Mouse (Mus musculus): ENCODE measurements around the gene Vax2. TPM values are rescaled to one million over a fixed set of nuclear protein-coding genes. Genes with fewer than 3 reads are reported as not detected.
A peak's percentile ranks its signal among the peaks of the same experiment; 100 is the strongest.

Gene Vax2
- not detected in 2 replicates for polyA plus RNA-seq (2015; fragmentation: Nextera tagmentation; extraction: Ambion mirVana)

GRCm38 (mm10) chr6:83711067-83711675 is at the start of gene Vax2:
TSS of gene Vax2 (plus strand) at chr6:83711264.
- Histone ChIP-seq H3K36me3 (no peaks in the 10 kb centered on the region), H3K27ac (no peak within 1 kb of the TSS), H3K27me3 (peaks cover 100% of the 10 kb centered on the region), H3K4me2 (peak within 1 kb of the TSS; percentile 74), H3K4me1 (peaks cover 24% of the 10 kb centered on the region), H3K9me3 (no peaks in the 10 kb centered on the region), H3K9ac (0 out of 2 replicates have a peak within 1 kb of the TSS, but pooled peaks have one; percentile 21), H3K4me3 (peak within 1 kb of the TSS; percentile 47)
- ATAC-seq (ENCODE audit: insufficient number of reproducible peaks, insufficient read depth, low FRiP score, low TSS enrichment, low read depth), result peak; percentile 74
- under 1% methylated on average over 45 of the region's 46 CpGs for WGBS

GRCm38 (mm10) chr6:83665009-83665408 is 46.1 kb upstream of the Vax2 start:
- Histone ChIP-seq H3K27me3 (peaks cover 4% of the 10 kb centered on the region; the same call in 1 of the 2 replicates), H3K4me3 (no peak overlapping the region), H3K4me2 (no peak overlapping the region), H3K9me3 (no peaks in the 10 kb centered on the region), H3K4me1 (no peaks in the 10 kb centered on the region), H3K27ac (no peak overlapping the region), H3K36me3 (no peaks in the 10 kb centered on the region), H3K9ac (no peak overlapping the region)
- 93% methylated on average over 2 of the region's 2 CpGs for WGBS
- no peak for ATAC-seq (ENCODE audit: insufficient number of reproducible peaks, insufficient read depth, low FRiP score, low TSS enrichment, low read depth)

GRCm38 (mm10) chr6:83673395-83673794 is 37.7 kb upstream of the Vax2 start:
- H3K4me1 ChIP-seq, result no peaks in the 10 kb centered on the region
- no peaks in the 10 kb centered on the region for H3K36me3 ChIP-seq
- H3K4me3 ChIP-seq, result no peak overlapping the region
- no peaks in the 10 kb centered on the region for H3K9me3 ChIP-seq
- WGBS, result 6% methylated on average over 4 of the region's 4 CpGs
- ATAC-seq (ENCODE audit: insufficient number of reproducible peaks, insufficient read depth, low FRiP score, low TSS enrichment, low read depth), result no peak
- no peak overlapping the region for H3K9ac ChIP-seq
- no peak overlapping the region for H3K27ac ChIP-seq
- no peak overlapping the region for H3K4me2 ChIP-seq
- H3K27me3 ChIP-seq, result peaks cover 20% of the 10 kb centered on the region

- WGBS, result 76% methylated on average over 4 of the region's 4 CpGs
- no peaks in the 10 kb centered on the region for H3K4me1 ChIP-seq
- H3K36me3 ChIP-seq, result no peaks in the 10 kb centered on the region
- peaks cover 25% of the 10 kb centered on the region for H3K27me3 ChIP-seq
- no peak within 1 kb of the TSS for H3K27ac ChIP-seq
- H3K4me2 ChIP-seq, result no peak within 1 kb of the TSS
- ATAC-seq (ENCODE audit: insufficient number of reproducible peaks, insufficient read depth, low FRiP score, low TSS enrichment, low read depth), result no peak
- no peak within 1 kb of the TSS for H3K9ac ChIP-seq
- no peak within 1 kb of the TSS for H3K4me3 ChIP-seq
- no peaks in the 10 kb centered on the region for H3K9me3 ChIP-seq
These were observed 33.3 kb upstream of the Vax2 start, which contains the start of gene Cd207 for GRCm38 (mm10) chr6:83677757-83678156. TSS of gene Cd207 (minus strand) at chr6:83677857.

- no peaks in the 10 kb centered on the region for H3K9me3 ChIP-seq
- WGBS, result 83% methylated on average over 4 of the region's 4 CpGs
- no peak overlapping the region for H3K4me3 ChIP-seq
- ATAC-seq (ENCODE audit: insufficient number of reproducible peaks, insufficient read depth, low FRiP score, low TSS enrichment, low read depth), result no peak
- H3K27ac ChIP-seq, result no peak overlapping the region
- H3K27me3 ChIP-seq, result peaks cover 83% of the 10 kb centered on the region
- no peak overlapping the region for H3K9ac ChIP-seq
- no peak overlapping the region for H3K4me2 ChIP-seq
- no peaks in the 10 kb centered on the region for H3K4me1 ChIP-seq
- H3K36me3 ChIP-seq, result no peaks in the 10 kb centered on the region
These were observed 21.7 kb upstream of the Vax2 start for GRCm38 (mm10) chr6:83689374-83689773.

GRCm38 (mm10) chr6:83690277-83690676 is 20.8 kb upstream of the Vax2 start:
- H3K27me3 ChIP-seq, result peaks cover 85% of the 10 kb centered on the region
- no peaks in the 10 kb centered on the region for H3K4me1 ChIP-seq
- H3K4me3 ChIP-seq, result no peak overlapping the region
- no peaks in the 10 kb centered on the region for H3K9me3 ChIP-seq
- ATAC-seq (ENCODE audit: insufficient number of reproducible peaks, insufficient read depth, low FRiP score, low TSS enrichment, low read depth), result no peak
- H3K4me2 ChIP-seq, result no peak overlapping the region
- no peaks in the 10 kb centered on the region for H3K36me3 ChIP-seq
- H3K9ac ChIP-seq, result no peak overlapping the region
- whole genome bisulfite sequencing, result 25% methylated on average over 4 of the region's 5 CpGs
- H3K27ac ChIP-seq, result no peak overlapping the region

GRCm38 (mm10) chr6:83690936-83691335 is 20.1 kb upstream of the Vax2 start:
- Histone ChIP-seq H3K4me1 (no peaks in the 10 kb centered on the region), H3K9me3 (no peaks in the 10 kb centered on the region), H3K9ac (no peak overlapping the region), H3K36me3 (no peaks in the 10 kb centered on the region), H3K27me3 (peaks cover 86% of the 10 kb centered on the region), H3K4me2 (no peak overlapping the region), H3K27ac (no peak overlapping the region), H3K4me3 (no peak overlapping the region)
- 75% methylated on average over 2 of the region's 2 CpGs for WGBS
- ATAC-seq (ENCODE audit: insufficient number of reproducible peaks, insufficient read depth, low FRiP score, low TSS enrichment, low read depth), result 0 out of 2 replicates have a peak, but pooled peaks have one; percentile 43

- H3K9ac ChIP-seq, result no peak overlapping the region
- H3K4me1 ChIP-seq, result no peaks in the 10 kb centered on the region
- no peak for ATAC-seq (ENCODE audit: insufficient number of reproducible peaks, insufficient read depth, low FRiP score, low TSS enrichment, low read depth)
- no peak overlapping the region for H3K4me3 ChIP-seq
- peaks cover 96% of the 10 kb centered on the region for H3K27me3 ChIP-seq
- no peak overlapping the region for H3K27ac ChIP-seq
- no peaks in the 10 kb centered on the region for H3K9me3 ChIP-seq
- no peak overlapping the region for H3K4me2 ChIP-seq
- 2% methylated on average over 12 of the region's 12 CpGs for WGBS
- H3K36me3 ChIP-seq, result no peaks in the 10 kb centered on the region
These were observed 18.1 kb upstream of the Vax2 start for GRCm38 (mm10) chr6:83692962-83693361.

GRCm38 (mm10) chr6:83693835-83694234 is 17.2 kb upstream of the Vax2 start:
- Histone ChIP-seq H3K27me3 (peaks cover 97% of the 10 kb centered on the region), H3K9ac (no peak overlapping the region), H3K4me2 (no peak overlapping the region), H3K27ac (no peak overlapping the region), H3K4me1 (no peaks in the 10 kb centered on the region), H3K4me3 (no peak overlapping the region), H3K9me3 (no peaks in the 10 kb centered on the region), H3K36me3 (no peaks in the 10 kb centered on the region)
- no peak for ATAC-seq (ENCODE audit: insufficient number of reproducible peaks, insufficient read depth, low FRiP score, low TSS enrichment, low read depth)
- WGBS, result under 1% methylated on average over 9 of the region's 9 CpGs

GRCm38 (mm10) chr6:83695731-83696130 is 15.3 kb upstream of the Vax2 start:
- no peaks in the 10 kb centered on the region for H3K9me3 ChIP-seq
- H3K9ac ChIP-seq, result no peak overlapping the region
- ATAC-seq (ENCODE audit: insufficient number of reproducible peaks, insufficient read depth, low FRiP score, low TSS enrichment, low read depth), result no peak
- H3K36me3 ChIP-seq, result no peaks in the 10 kb centered on the region
- H3K27ac ChIP-seq, result no peak overlapping the region
- 6% methylated on average over 3 of the region's 3 CpGs for WGBS
- H3K4me1 ChIP-seq, result no peaks in the 10 kb centered on the region
- H3K4me2 ChIP-seq, result no peak overlapping the region
- H3K27me3 ChIP-seq, result peaks cover 99% of the 10 kb centered on the region
- no peak overlapping the region for H3K4me3 ChIP-seq

GRCm38 (mm10) chr6:83696684-83697083 is 14.4 kb upstream of the Vax2 start:
- Histone ChIP-seq H3K36me3 (no peaks in the 10 kb centered on the region), H3K27me3 (peaks cover 99% of the 10 kb centered on the region), H3K9me3 (no peaks in the 10 kb centered on the region), H3K9ac (no peak overlapping the region), H3K4me3 (no peak overlapping the region), H3K4me1 (no peaks in the 10 kb centered on the region), H3K4me2 (no peak overlapping the region), H3K27ac (no peak overlapping the region)
- WGBS, result 3% methylated on average over 7 of the region's 7 CpGs
- no peak for ATAC-seq (ENCODE audit: insufficient number of reproducible peaks, insufficient read depth, low FRiP score, low TSS enrichment, low read depth)

- Histone ChIP-seq H3K4me2 (no peak overlapping the region), H3K4me3 (no peak overlapping the region), H3K36me3 (no peaks in the 10 kb centered on the region), H3K27me3 (peaks cover 97% of the 10 kb centered on the region), H3K4me1 (peaks cover 8% of the 10 kb centered on the region), H3K9me3 (no peaks in the 10 kb centered on the region), H3K27ac (no peak overlapping the region), H3K9ac (no peak overlapping the region)
- ATAC-seq (ENCODE audit: insufficient number of reproducible peaks, insufficient read depth, low FRiP score, low TSS enrichment, low read depth), result no peak
- 1% methylated on average over 8 of the region's 8 CpGs for WGBS
These were observed 13.1 kb upstream of the Vax2 start for GRCm38 (mm10) chr6:83697932-83698331.
